Mouse (Mus musculus) telencephalon, adult 2 months (tissue): ENCODE data around the gene P2ry12.

Experiments used
- DNase-seq: peaks from one replicate; pipeline ENCODE4 v3.0.0-alpha.2; 2011; ENCODE audit warnings: low read depth, low spot score

Gene P2ry12

GRCm38 (mm10) chr3:59234878-59235277 lies 27.8 kb downstream of the P2ry12 start:
- no peak for DNase-seq

GRCm38 (mm10) chr3:59230912-59231311 lies 31.8 kb downstream of the P2ry12 start:
- peak; percentile 63 for DNase-seq

GRCm38 (mm10) chr3:59228730-59229551 lies 33.7 kb downstream of the P2ry12 start:
- peak; percentile 74 for DNase-seq

DNA sequence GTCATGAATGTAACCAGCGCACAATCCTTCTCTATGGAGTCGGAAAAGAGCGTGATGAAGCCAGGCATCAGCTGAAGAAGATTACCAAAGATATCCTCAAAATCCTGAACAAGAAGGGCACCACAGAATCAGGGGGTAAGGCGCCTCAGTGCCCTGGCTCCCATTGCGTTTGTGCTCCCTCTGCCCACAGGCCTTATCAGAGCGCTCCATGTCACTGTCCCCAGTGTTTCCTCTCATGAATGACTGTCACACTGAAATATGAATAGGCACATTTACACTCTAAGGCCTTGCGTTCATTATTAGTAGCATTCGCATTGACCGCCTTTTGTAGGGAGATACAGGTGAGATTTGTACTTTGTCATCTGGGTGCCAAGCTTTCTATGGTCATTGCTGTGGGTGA lies 35.0 kb downstream of the P2ry12 start:
- DNase-seq = no peak

GRCm38 (mm10) chr3:59225411-59225810 lies 37.3 kb downstream of the P2ry12 start:
- DNase-seq = no peak

- DNase-seq = no peak
Observed at GRCm38 (mm10) chr3:59222303-59222702, 40.4 kb downstream of the P2ry12 start.

- no peak for DNase-seq
Observed at GRCm38 (mm10) chr3:59219326-59219725, 43.3 kb downstream of the P2ry12 start.

- DNase-seq = no peak
Observed at GRCm38 (mm10) chr3:59217211-59217610, 45.5 kb downstream of the P2ry12 start.

GRCm38 (mm10) chr3:59212404-59212803 lies 50.3 kb downstream of the P2ry12 start:
- no peak for DNase-seq

GRCm38 (mm10) chr3:59211784-59212183 lies 50.9 kb downstream of the P2ry12 start:
- no peak for DNase-seq

DNA sequence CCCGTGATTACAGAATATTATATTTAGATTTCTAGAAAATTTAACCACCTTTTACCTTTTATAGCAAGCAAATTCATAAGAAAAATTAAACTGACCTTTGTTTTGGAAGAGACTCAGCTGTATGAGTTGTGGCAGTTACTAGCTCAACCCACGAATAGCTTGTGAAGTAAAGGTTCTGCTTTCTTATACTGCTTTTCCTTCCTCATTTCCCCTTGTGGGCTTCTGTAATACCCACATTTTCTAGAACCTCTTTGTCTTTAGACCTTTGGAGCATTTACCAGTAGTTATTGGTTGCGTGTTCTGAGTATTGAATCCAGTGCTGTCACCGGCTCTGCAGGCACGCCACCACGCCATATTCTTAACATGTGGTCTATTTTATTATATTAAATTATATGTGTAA lies 51.9 kb downstream of the P2ry12 start, which contains the start of gene P2ry13:
TSS of gene P2ry13 (minus strand) at position 156 of the 400 bp plus-strand sequence.
- DNase-seq = no peak

DNA sequence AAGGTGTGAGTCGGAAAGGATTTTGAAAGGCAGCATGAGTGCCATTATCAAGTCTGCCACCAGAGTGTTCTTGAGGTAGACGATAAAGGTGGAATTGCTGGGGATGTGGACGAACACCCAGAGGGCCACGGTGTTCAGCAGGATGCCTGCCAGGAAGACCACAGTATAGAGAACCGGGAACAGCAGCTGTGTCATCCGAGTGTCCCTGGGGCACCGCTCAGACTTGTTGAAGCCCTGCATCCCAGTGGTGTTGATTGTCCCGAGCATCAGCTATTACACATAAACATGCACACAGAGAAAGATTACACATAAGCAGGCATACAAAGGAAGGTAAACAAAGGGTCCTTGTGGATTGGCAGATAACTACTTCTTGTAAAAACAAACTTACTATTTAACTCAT lies 52.6 kb downstream of the P2ry12 start:
- no peak for DNase-seq

DNA sequence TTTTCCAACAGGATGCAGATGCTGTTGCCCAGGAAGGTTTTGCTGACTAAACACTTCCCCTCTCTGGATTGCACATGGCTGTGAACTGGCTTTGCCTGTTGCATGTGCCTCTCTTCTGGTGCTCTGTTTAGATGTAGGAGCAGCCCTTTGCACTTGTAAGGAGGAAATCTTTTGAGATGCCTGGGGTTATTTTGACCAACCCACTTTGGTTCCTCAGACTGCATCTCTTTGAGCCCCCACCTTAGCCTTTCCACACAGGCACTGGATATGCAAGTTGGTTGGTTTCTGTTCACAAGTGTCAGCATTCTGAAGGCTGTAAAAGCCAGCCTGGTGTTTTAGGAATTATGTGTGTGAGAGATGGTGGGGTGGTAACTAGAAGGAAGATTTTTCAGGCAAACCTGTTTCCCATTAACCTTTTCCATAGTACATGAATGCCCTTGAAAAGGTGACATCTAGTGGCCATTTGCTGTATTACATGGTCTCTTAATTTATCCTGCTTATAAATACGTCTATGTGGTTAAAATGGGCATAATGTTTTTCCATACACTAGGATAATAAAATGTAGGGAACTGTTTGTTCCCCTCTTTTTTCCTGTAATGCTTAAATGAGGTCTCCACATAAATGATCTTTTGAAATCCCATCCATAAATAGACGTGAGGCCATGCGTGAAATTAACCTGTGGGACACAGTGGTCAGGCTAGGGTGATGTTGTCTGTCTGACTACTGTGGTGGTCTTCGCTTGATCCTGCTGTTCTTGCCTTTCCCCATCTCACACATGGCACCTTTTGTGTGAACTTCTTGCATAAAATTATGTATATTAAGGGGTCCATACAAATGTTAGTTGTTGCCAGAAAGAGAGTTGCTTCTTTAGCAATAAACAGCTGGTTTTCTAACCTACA lies 53.8 kb downstream of the P2ry12 start:
- DNase-seq = peak; percentile 65

GRCm38 (mm10) chr3:59205941-59206340 lies 56.7 kb downstream of the P2ry12 start:
- no peak for DNase-seq

DNA sequence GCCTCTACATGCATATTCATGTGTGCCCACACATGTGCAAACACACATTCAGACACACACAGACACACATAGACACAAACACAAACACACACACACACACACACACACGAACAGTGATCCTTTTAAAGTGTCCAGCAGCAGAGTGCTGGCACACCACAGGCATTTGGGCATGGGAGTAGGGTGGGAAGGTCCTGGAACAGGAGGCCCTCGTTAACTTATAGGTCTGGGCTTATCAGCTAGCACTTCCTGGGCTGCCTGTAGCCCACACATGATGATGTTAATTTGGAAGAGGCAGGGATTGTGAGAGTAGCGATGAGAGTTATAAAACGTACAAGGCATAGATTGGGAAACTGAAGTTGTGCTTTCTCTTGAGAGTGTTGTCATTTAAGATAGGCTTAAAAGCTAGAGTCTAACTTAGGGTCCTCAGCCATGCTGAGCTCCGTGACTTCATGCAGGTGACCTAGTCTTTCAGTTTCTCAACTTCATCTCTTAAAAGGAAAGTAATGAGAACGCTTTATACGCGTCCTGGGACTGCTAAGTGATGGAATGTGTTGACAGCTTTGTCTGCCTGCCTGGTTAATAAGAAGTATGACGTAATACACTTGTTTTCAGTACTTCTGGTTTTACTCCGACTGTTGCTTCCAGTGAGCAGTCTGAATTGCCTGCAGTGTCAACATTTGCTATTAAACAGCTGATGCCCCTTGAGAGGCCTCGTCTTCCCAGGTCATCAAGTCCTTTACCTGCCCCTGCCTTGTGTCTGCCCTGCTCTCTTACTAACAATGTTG lies 57.8 kb downstream of the P2ry12 start:
- DNase-seq = no peak

GRCm38 (mm10) chr3:59203802-59204520 lies 58.7 kb downstream of the P2ry12 start:
- DNase-seq = no peak

DNA sequence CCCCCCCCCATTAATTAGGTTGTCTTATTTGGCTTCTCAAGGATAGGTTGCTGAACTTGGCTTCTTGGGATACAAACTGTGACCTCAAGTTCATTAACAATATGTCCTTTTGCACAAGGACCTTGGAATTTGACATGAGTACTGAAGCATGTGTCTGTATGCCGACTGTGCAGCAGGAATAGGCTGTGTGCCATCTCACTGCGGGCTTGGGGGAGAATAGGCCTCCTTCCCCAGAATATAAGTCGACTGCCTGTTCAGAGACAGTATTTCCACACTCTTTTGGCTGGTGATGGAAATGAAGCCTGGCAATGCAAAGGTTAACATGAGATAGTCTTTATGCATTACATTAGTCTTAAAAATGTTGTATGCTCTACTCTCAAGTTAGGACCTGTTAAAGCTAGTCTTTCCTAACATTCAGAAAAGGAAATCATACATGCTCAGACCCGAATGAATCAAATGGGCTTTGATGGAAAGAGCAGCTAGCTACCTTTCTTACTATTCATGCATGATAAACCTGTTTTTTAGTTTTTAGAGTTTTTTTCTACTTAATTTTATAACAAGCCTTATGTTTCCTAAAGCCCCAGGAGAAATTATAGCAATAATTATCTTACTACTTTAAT lies 65.2 kb downstream of the P2ry12 start:
- no peak for DNase-seq

DNA sequence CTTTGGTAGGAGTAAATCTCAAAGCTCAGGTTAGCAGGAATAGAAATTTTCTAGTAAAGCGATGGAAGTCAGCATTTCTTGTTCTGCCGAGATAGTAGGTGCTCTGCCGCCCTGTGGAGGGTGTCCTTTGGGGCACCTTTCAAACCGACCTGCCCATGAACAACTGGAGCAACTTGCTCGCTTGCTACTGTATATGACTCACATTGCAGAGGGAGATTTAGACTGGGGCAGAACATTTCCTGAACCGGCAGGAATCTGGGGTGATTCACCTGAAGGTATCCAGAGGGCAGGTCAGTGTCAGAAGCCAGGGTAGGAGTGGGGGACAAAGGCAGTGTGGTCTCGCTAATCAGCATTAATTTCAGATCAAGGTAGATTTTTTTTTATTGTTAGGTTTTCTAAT lies 67.7 kb downstream of the P2ry12 start, which contains the start of gene Gpr87:
TSS of gene Gpr87 (minus strand) at position 167 of the 400 bp plus-strand sequence.
- no peak for DNase-seq

- DNase-seq = no peak
Observed at GRCm38 (mm10) chr3:59194099-59194498, 68.6 kb downstream of the P2ry12 start.

DNA sequence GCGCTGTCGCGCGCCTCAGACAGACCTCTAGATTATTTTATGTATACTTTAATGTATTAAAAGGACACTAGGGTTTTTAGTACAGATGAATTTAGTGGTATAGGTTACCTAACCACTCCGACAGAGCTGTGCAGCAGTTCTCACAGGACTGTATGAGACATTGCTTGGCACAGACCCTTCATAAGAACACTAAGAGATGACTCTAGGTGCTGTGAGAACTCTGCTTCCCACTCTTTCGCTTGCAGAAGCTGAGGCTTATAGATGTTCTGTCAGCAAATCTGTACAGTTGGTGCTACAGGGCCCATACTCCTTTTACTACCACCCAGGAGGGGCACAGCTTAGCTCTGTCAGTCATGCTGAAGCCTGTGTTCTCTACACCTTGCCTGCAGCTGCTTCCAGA lies 71.0 kb downstream of the P2ry12 start:
- no peak for DNase-seq
